11 mouse cellular contexts compared by ENCODE assay signal in genomic region chr11:35972270-35972931, GRCm38 (mm10). TPM values are rescaled to one million over a fixed set of nuclear protein-coding genes. Genes with fewer than 3 reads are reported as not detected.
DNase-seq lines count a peak whose midpoint lies in the region; ATAC-seq lines count a peak whose summit lies in the region.
"Had no signal": no experiment of that assay in that cellular context is flagged by ENCODE, and none has a peak within 500 bp of the region (broad histone marks: within the 10 kb centered on the region; RNA-seq: fewer than 3 reads in every experiment).

No protein-coding gene starts in this region.

- H3K9ac ChIP-seq in kidney, embryonic 14.5 days (ENCODE audit: low read depth, low read length): no peak overlapping the region
- no peak overlapping the region for H3K9ac ChIP-seq in embryonic facial prominence, embryonic 11.5 days (replicated peaks; ENCODE audit: low read length)
- H3K9ac ChIP-seq in intestine, embryonic 15.5 days: no peak overlapping the region
- H3K9ac ChIP-seq: embryonic facial prominence, embryonic 13.5 days; limb, embryonic 13.5 days had no signal

- no peak overlapping the region for H3K27ac ChIP-seq in kidney, embryonic 14.5 days (ENCODE audit: low read depth, low read length)
- no peak overlapping the region for H3K27ac ChIP-seq in embryonic facial prominence, embryonic 11.5 days (replicated peaks; ENCODE audit: low read depth, low read length)
- H3K27ac ChIP-seq in intestine, embryonic 15.5 days: 0 out of 2 replicates have a peak overlapping the region, but pooled peaks have one; percentile 78
- H3K27ac ChIP-seq: embryonic facial prominence, embryonic 13.5 days; heart, adult 2 months; limb, embryonic 13.5 days had no signal

- no peak overlapping the region for H3K4me3 ChIP-seq in kidney, embryonic 14.5 days (ENCODE audit: low read length)
- no peak overlapping the region for H3K4me3 ChIP-seq in embryonic facial prominence, embryonic 11.5 days (ENCODE audit: low read depth, low read length)
- no peak overlapping the region for H3K4me3 ChIP-seq in intestine, embryonic 15.5 days (replicated peaks)
- H3K4me3 ChIP-seq: embryonic facial prominence, embryonic 13.5 days; heart, adult 2 months; limb, embryonic 13.5 days had no signal

- H3K36me3 ChIP-seq in kidney, embryonic 14.5 days (ENCODE audit: control insufficient read depth, insufficient read depth, low read length): no peaks in the 10 kb centered on the region
- no peaks in the 10 kb centered on the region for H3K36me3 ChIP-seq in embryonic facial prominence, embryonic 11.5 days (replicated peaks; ENCODE audit: control insufficient read depth, insufficient read depth, low read depth, low read length)
- no peaks in the 10 kb centered on the region for H3K36me3 ChIP-seq in intestine, embryonic 15.5 days
- H3K36me3 ChIP-seq: embryonic facial prominence, embryonic 13.5 days; limb, embryonic 13.5 days had no signal

- 10% methylated on average over 6 of the region's 6 CpGs for WGBS in kidney, embryonic 14.5 days
- 13% methylated on average over 6 of the region's 6 CpGs for WGBS in embryonic facial prominence, embryonic 11.5 days
- WGBS in intestine, embryonic 15.5 days: 30% methylated on average over 6 of the region's 6 CpGs

- no peak for DNase-seq in kidney, adult 11 months
- DNase-seq in embryonic facial prominence, embryonic 11.5 days (ENCODE audit: low spot score): peak; percentile 13
- peak; percentile 20 for DNase-seq in retina, embryonic 14.5 days (ENCODE audit: low spot score)
- DNase-seq in left cerebral cortex, adult 9 months (ENCODE audit: low spot score in 2 of 2): no peak
- no peak for DNase-seq in spleen, adult 12 weeks (ENCODE audit: low spot score)
- DNase-seq: adrenal gland, postnatal 10 days; heart, adult 2 months had no signal

- ATAC-seq in kidney, embryonic 14.5 days (ENCODE audit: low FRiP score, low TSS enrichment): peak; percentile 61
- ATAC-seq in embryonic facial prominence, embryonic 11.5 days (replicated peaks; ENCODE audit: insufficient number of reproducible peaks, low FRiP score, low TSS enrichment, low read depth): no peak
- no peak for ATAC-seq in intestine, embryonic 15.5 days

- H3K27me3 ChIP-seq in kidney, embryonic 14.5 days (ENCODE audit: control insufficient read depth, insufficient read depth, low read length): no peaks in the 10 kb centered on the region
- no peaks in the 10 kb centered on the region for H3K27me3 ChIP-seq in embryonic facial prominence, embryonic 11.5 days (ENCODE audit: control insufficient read depth, insufficient read depth, low read length)
- H3K27me3 ChIP-seq in intestine, embryonic 15.5 days (replicated peaks): no peaks in the 10 kb centered on the region

- H3K9me3 ChIP-seq in kidney, embryonic 14.5 days (ENCODE audit: control insufficient read depth, low read length): no peaks in the 10 kb centered on the region
- no peaks in the 10 kb centered on the region for H3K9me3 ChIP-seq in embryonic facial prominence, embryonic 11.5 days (replicated peaks; ENCODE audit: control insufficient read depth, low read length)
- H3K9me3 ChIP-seq in intestine, embryonic 15.5 days: no peaks in the 10 kb centered on the region
- H3K9me3 ChIP-seq: embryonic facial prominence, embryonic 13.5 days; limb, embryonic 13.5 days had no signal

- H3K4me2 ChIP-seq in kidney, embryonic 14.5 days (replicated peaks; ENCODE audit: low read depth, low read length): no peak overlapping the region
- no peak overlapping the region for H3K4me2 ChIP-seq in embryonic facial prominence, embryonic 11.5 days (ENCODE audit: low read depth, low read length)
- peak overlapping the region; percentile 39; the same call in 1 of the 2 replicates for H3K4me2 ChIP-seq in intestine, embryonic 15.5 days (replicated peaks)
- H3K4me2 ChIP-seq: embryonic facial prominence, embryonic 13.5 days; limb, embryonic 13.5 days had no signal

- H3K4me1 ChIP-seq in kidney, embryonic 14.5 days (ENCODE audit: control insufficient read depth, insufficient read depth, low read length): 0 out of 2 replicates have a peak, but pooled peaks cover 6% of the 10 kb centered on the region
- H3K4me1 ChIP-seq in embryonic facial prominence, embryonic 11.5 days (ENCODE audit: control insufficient read depth, insufficient read depth, low read length): no peaks in the 10 kb centered on the region
- peaks cover 15% of the 10 kb centered on the region; the same call in 1 of the 2 replicates for H3K4me1 ChIP-seq in intestine, embryonic 15.5 days (replicated peaks)
- H3K4me1 ChIP-seq: limb, embryonic 13.5 days had no signal

RNA-seq across cellular contexts. Expression of gene Wwc1, which starts 7.9 kb away (rescaled TPM):
- 5.0 and 9.5 TPM in 2 replicates for polyA plus RNA-seq in kidney, embryonic 14.5 days (2014; fragmentation: Nextera tagmentation; extraction: Ambion mirVana)
- polyA plus RNA-seq in embryonic facial prominence, embryonic 11.5 days (2014; fragmentation: Nextera tagmentation; extraction: Ambion mirVana): 3.9 and 4.8 TPM in 2 replicates
- polyA plus RNA-seq in intestine, embryonic 15.5 days (2015; fragmentation: Nextera tagmentation; extraction: Ambion mirVana): 14.0 and 14.1 TPM in 2 replicates

Comparison
In these comparisons a context has a peak if more than half of its experiments do, and no peak if none do; other contexts are left out.
1. DNase-seq: peak in embryonic facial prominence, embryonic 11.5 days (single experiment) and retina, embryonic 14.5 days (single experiment); none in kidney, adult 11 months (single experiment), left cerebral cortex, adult 9 months (0 of 2) and spleen, adult 12 weeks (single experiment).